Mouse (Mus musculus): ENCODE results near the gene Olfr1393. TPM values are rescaled to one million over a fixed set of nuclear protein-coding genes. Genes with fewer than 3 reads are reported as not detected.

Gene Olfr1393
- 0.44 TPM for total RNA-seq (2023)

DNA sequence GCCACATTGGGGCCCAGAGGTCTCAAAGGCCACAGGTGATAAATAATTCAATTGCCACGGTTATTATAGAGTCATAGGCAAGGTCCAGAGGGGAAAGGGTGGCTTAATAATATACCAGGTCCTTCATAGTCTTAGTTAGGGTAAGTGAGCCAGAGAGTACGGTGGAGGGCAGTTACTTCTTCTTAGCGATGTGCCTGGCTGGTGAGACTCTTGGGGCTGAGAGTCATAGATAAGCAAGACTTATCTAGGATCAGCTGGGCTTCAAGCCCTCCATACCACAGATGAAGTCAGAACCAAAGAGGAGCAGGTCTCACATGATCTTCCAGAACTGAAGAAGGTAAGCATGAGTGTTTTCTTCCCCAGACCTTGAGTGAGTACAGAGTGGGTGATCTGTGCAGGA lies at the start of gene Olfr1393:
Olfr1393 (plus strand) TSS at position 83 of the 400 bp plus-strand sequence.

GRCm38 (mm10) chr11:49243727-49244594 lies 34.1 kb upstream of the Olfr1393 start, which contains the start of gene Mgat1:
Gene Mgat1 (plus strand): TSS chr11:49244191.

GRCm38 (mm10) chr11:49284982-49285381 lies 6.9 kb downstream of the Olfr1393 start, which contains the start of gene Olfr1392:
Gene Olfr1392 (plus strand): TSS chr11:49285282.

GRCm38 (mm10) chr11:49304441-49304840 lies 26.3 kb downstream of the Olfr1393 start, which contains the start of gene Olfr10:
Gene Olfr10 (plus strand): TSS chr11:49304741.

DNA sequence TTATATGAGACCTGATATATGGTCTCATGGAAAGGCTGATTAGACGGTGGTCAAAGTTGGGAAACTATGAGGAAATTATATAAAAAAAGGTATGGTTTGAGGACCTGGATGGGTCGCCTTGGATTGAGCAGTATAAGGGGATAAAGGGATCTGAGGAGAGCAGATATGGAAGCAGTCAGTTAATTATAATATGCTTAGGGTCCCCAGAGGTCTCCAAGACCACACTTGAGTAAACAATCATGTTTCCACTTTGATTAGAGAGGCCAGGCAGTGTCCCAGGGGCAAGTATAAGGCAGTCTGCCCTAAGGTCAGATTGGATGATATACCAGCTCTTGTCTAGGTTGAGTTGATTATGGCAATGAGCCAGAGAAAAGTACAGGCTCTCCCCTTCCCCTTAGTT lies 44.3 kb downstream of the Olfr1393 start, which contains the start of gene Olfr1391:
Olfr1391 (plus strand) TSS at position 301 of the 400 bp plus-strand sequence.

Other genes starting within 250 kb of the Olfr1393 start
- 128 TPM for gene 9930111J21Rik2, start 227.1 kb upstream of the Olfr1393 start, total RNA-seq (2023)
- 70.1 TPM for gene Tgtp2, start 214.1 kb upstream of the Olfr1393 start, total RNA-seq (2023)
- gene Ifi47, start 201.7 kb upstream of the Olfr1393 start, total RNA-seq (2023), result 87.3 TPM
- gene Olfr1396, start 163.4 kb upstream of the Olfr1393 start, total RNA-seq (2023), result not detected
- not detected for gene Olfr1395, start 136.0 kb upstream of the Olfr1393 start, total RNA-seq (2023)
- gene Olfr1394, start 123.9 kb upstream of the Olfr1393 start, total RNA-seq (2023), result not detected
- not detected for gene Btnl9, start 91.1 kb upstream of the Olfr1393 start, total RNA-seq (2023)
- 106 TPM for gene Zfp62, start 75.0 kb upstream of the Olfr1393 start, total RNA-seq (2023)
- 46.4 TPM for gene Mgat1, start 34.1 kb upstream of the Olfr1393 start, total RNA-seq (2023)
- not detected for gene Olfr1392, start 7.0 kb downstream of the Olfr1393 start, total RNA-seq (2023)
- gene Olfr10, start 26.4 kb downstream of the Olfr1393 start, total RNA-seq (2023), result not detected
- not detected for gene Olfr1391, start 44.4 kb downstream of the Olfr1393 start, total RNA-seq (2023)
- gene Olfr1390, start 56.9 kb downstream of the Olfr1393 start, total RNA-seq (2023), result not detected
- not detected for gene Olfr1389, start 144.8 kb downstream of the Olfr1393 start, total RNA-seq (2023)
- not detected for gene Olfr1388, start 158.3 kb downstream of the Olfr1393 start, total RNA-seq (2023)
- gene Olfr1387, start 177.0 kb downstream of the Olfr1393 start, total RNA-seq (2023), result not detected
- not detected for gene Olfr1386, start 186.7 kb downstream of the Olfr1393 start, total RNA-seq (2023)
- not detected for gene Olfr1385, start 210.8 kb downstream of the Olfr1393 start, total RNA-seq (2023)
- gene Olfr1384, start 228.4 kb downstream of the Olfr1393 start, total RNA-seq (2023), result not detected
- gene Olfr1383, start 241.3 kb downstream of the Olfr1393 start, total RNA-seq (2023), result not detected
- gene Olfr1382, start 249.9 kb downstream of the Olfr1393 start, total RNA-seq (2023), result not detected

All from CD4-positive naive resting alpha-beta T cell, adult 76 days (primary cell).